Mouse (Mus musculus) stomach, embryonic 14.5 days (tissue): ENCODE results near the gene Btg1. TPM values are rescaled to one million over a fixed set of nuclear protein-coding genes. Genes with fewer than 3 reads are reported as not detected.

Experiments
- ATAC-seq: fragments of 200-750 bp; cut with Nextera tagmentation; 2 replicates; pipeline ENCODE4 v1.8.0; 2017; ENCODE audit warnings: low read depth, moderate TSS enrichment; ENCODE audit not compliant: insufficient number of reproducible peaks, insufficient read depth, low FRiP score
- H3K27ac ChIP-seq: fragments of 300-500 bp; sonication (generic); 2 replicates; pipeline ENCODE4 v1.5.1; 2014; ENCODE audit warnings: mild to moderate bottlenecking, low read length, moderate library complexity, mixed read lengths
- H3K27me3 ChIP-seq: fragments of 300-500 bp; sonication (generic); 2 replicates; pipeline ENCODE4 v1.6.1; 2014; ENCODE audit warnings: low read length, control low read depth, mixed read lengths; ENCODE audit not compliant: control insufficient read depth, insufficient read depth
- H3K36me3 ChIP-seq: fragments of 300-500 bp; sonication (generic); 2 replicates; pipeline ENCODE4 v1.6.1; 2014; ENCODE audit warnings: mild to moderate bottlenecking, control low read depth, low read length, moderate library complexity, mixed read lengths; ENCODE audit not compliant: control insufficient read depth, insufficient read depth
- H3K4me1 ChIP-seq: fragments of 300-500 bp; sonication (generic); 2 replicates; pipeline ENCODE4 v1.6.1; 2014; ENCODE audit warnings: low read length, control low read depth, mixed read lengths; ENCODE audit not compliant: control insufficient read depth, insufficient read depth
- H3K4me2 ChIP-seq: fragments of 300-500 bp; sonication (generic); replicated peaks from 2 replicates; pipeline ENCODE4 v1.6.1; 2014; ENCODE audit warnings: low read depth, low read length, control low read depth
- H3K4me3 ChIP-seq: fragments of 300-500 bp; sonication (generic); 2 replicates; pipeline ENCODE4 v1.5.1; 2014; ENCODE audit warnings: low read depth, low read length, control low read depth
- H3K9ac ChIP-seq: fragments of 300-500 bp; sonication (generic); replicated peaks from 2 replicates; pipeline ENCODE4 v1.6.1; 2014; ENCODE audit warnings: low read depth, mild to moderate bottlenecking, control low read depth, low read length, moderate library complexity, mixed read lengths
- H3K9me3 ChIP-seq: fragments of 300-500 bp; sonication (generic); 2 replicates; pipeline ENCODE4 v1.6.1; 2016; ENCODE audit warnings: low read depth, low read length, control low read depth; ENCODE audit not compliant: control insufficient read depth
- WGBS: fragments of 180-500 bp; shearing (Covaris S2); extraction: QIAGEN DNeasy Blood & Tissue Kit; methylation state at CpG from one replicate; pipeline ENCODE4 v1.1.7; 2014; 5-methylcytosine and 5-hydroxymethylcytosine counted together
- polyA plus RNA-seq: library from polyadenylated mRNA; unstranded; fragments of >200 nt; fragmentation: Nextera tagmentation; extraction: Ambion mirVana; gene quantifications from 2 replicates; pipeline ENCODE4 v1.2.1, GENCODE M21; 2014

The Btg1 gene
- polyA plus RNA-seq, 1 experiment from 2014 or later = 101 TPM

DNA sequence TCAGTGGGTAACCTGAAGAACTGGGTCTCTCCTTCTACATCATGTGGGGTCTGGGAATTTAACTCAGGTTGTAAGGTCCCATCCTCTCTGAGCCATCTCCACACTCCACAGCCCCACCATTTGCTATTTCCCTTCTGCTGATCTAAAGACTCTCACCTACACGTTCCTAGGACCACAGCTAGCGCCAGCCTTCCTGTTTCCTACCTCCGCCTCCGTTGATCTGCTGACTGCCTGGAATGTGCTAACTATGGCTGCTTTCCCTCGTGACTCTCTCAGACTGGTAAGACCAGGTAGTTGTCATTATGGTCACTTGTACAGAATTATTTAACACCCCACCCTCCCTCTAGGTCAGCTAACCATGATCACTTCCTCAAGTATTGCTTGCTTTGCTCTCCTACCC, 13.3 kb downstream of the Btg1 start:
- no peaks in the 10 kb centered on the region for H3K9me3 ChIP-seq
- H3K4me2 ChIP-seq = no peak overlapping the region
- no peak for ATAC-seq
- H3K27me3 ChIP-seq = no peaks in the 10 kb centered on the region
- peaks cover 2% of the 10 kb centered on the region for H3K4me1 ChIP-seq
- H3K36me3 ChIP-seq = peaks cover 10% of the 10 kb centered on the region
- no peak overlapping the region for H3K4me3 ChIP-seq
- H3K9ac ChIP-seq = no peak overlapping the region
- H3K27ac ChIP-seq = no peak overlapping the region
- 68% methylated on average over 5 of the region's 5 CpGs for WGBS

DNA sequence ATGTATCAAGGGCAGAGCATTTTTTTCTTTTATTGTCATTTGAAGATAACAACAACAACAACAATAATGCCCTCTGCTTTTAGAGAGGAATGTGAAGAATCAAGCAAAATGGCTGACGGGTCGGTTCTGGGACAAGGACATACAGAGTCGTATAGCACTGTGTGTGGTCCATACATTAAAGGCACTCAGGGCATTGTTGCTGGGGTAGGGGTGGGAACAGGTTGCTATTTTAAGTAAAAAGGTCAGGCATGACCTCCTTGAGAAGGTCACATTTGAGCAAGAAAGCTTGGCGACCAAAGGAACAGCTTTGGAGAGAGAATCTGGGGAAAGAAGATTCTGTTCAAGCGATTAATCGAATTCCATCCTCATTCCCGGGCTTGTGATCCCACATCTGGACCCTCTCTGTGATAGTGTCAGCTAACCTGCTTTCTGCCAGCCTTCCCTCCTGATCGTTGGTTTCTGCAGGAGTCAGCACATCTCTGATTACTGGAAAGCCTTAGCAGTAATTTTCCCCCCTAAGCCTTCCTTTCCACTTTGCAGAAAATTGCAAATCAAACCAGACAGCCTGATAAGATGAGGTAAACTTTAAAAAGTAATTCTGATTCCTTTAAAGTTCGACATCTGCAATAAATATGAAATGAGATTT, 14.4 kb downstream of the Btg1 start:
- no peak for ATAC-seq
- WGBS = 33% methylated on average over 9 of the region's 9 CpGs
- Histone ChIP-seq H3K36me3 (peaks cover 3% of the 10 kb centered on the region; the same call in 1 of the 2 replicates), H3K9ac (no peak overlapping the region), H3K4me3 (no peak overlapping the region), H3K27ac (no peak overlapping the region), H3K4me1 (peaks cover 8% of the 10 kb centered on the region), H3K9me3 (no peaks in the 10 kb centered on the region), H3K4me2 (no peak overlapping the region), H3K27me3 (no peaks in the 10 kb centered on the region)

DNA sequence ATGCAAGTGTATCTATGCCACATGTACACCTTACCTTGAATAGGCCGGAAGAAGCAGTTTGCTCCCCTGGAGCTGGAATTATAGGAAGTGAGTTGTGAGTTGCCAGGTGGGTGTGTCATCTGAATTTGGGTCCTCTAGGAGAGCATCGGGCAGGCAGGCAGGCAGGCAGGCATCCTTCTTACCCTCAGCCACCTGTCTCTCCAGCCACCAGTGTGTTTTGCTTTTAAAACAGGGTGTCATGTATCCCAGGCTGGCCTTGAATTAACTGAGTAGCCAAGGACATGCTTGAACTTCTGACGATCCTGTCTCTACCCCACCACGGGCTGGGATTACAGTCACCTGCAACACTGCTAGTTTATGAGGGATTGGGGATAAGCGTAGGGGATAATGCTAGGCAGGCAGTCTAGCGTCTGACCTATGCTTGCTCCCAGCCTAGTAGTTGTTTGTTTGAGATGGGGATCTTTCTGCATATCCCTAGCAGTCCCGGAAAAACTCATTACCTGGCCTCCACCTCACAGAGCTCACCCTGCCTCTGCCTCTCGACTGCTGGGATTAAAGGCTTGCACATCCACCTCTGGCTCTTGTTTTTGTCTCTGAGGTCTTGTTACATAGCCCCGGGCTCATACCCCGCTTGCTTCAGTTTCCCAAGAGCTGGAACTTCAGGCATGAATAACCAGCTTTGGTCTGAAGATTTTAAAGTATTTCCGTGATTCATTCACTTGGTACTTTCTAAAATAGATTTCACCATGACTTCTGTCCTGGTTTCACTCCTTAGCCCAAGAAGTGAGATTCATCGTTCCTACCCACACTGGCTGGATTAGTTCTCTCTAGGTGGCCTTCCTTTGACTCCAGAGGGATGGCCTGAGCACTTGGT, 15.7 kb downstream of the Btg1 start:
- Histone ChIP-seq H3K27me3 (no peaks in the 10 kb centered on the region), H3K27ac (0 out of 2 replicates have a peak overlapping the region, but pooled peaks have one; percentile 39), H3K4me1 (peaks cover 8% of the 10 kb centered on the region), H3K9ac (no peak overlapping the region), H3K4me2 (no peak overlapping the region), H3K4me3 (no peak overlapping the region), H3K9me3 (no peaks in the 10 kb centered on the region), H3K36me3 (peaks cover under 1% of the 10 kb centered on the region; the same call in 1 of the 2 replicates)
- no peak for ATAC-seq
- 66% methylated on average over 12 of the region's 12 CpGs for WGBS

DNA sequence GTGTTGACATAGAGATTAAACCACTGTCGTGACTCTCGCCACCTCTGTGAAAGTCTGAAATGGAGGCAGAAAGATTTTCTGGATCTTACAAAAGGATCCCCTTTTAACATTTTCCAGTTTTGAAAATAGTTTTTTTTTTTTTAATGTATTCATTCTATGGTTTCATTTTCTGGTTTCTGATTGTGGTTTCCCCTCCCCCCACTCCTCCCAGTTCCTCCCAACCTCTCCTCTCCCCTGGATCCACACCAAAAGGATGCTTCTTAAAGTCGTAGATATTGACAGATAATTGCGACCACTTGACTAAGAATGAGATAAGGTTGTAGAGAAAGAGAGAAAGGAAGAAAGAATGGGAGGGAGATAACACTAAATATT, 16.3 kb downstream of the Btg1 start:
- H3K27ac ChIP-seq = no peak overlapping the region; the same call in 1 of the 2 replicates
- no peak for ATAC-seq
- H3K4me3 ChIP-seq = no peak overlapping the region
- no peaks in the 10 kb centered on the region for H3K9me3 ChIP-seq
- no peak overlapping the region for H3K9ac ChIP-seq
- H3K4me2 ChIP-seq = no peak overlapping the region
- 62% methylated on average over 4 of the region's 4 CpGs for WGBS
- H3K27me3 ChIP-seq = no peaks in the 10 kb centered on the region
- H3K4me1 ChIP-seq = peaks cover 8% of the 10 kb centered on the region
- H3K36me3 ChIP-seq = no peaks in the 10 kb centered on the region

DNA sequence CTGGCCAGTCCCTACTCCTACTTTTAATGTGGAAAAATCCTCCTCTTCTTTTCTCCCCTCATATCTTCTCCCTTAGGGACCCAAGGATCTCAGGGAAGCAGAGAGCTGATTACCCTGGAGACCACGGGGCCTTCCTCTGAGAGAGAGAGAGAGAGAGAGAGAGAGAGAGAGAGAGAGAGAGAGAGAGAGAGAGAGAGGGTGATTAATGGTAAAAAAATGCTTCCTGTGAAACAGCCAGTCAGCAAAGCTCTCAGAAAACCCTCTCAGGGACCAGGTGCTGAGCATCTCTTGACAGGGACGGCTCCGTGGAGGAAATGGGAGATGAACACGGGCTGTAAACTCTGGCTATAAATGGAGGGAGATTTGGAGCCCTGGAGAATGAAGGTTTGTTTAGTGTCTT, 18.7 kb downstream of the Btg1 start:
- no peak overlapping the region for H3K9ac ChIP-seq
- peak overlapping the region; percentile 68; the same call in 1 of the 2 replicates for H3K27ac ChIP-seq
- no peaks in the 10 kb centered on the region for H3K36me3 ChIP-seq
- H3K4me3 ChIP-seq = no peak overlapping the region
- 22% methylated on average over 4 of the region's 4 CpGs for WGBS
- H3K4me2 ChIP-seq = no peak overlapping the region
- H3K27me3 ChIP-seq = no peaks in the 10 kb centered on the region
- H3K9me3 ChIP-seq = no peaks in the 10 kb centered on the region
- H3K4me1 ChIP-seq = peaks cover 8% of the 10 kb centered on the region
- peak; percentile 53; the same call in 1 of the 2 replicates for ATAC-seq

DNA sequence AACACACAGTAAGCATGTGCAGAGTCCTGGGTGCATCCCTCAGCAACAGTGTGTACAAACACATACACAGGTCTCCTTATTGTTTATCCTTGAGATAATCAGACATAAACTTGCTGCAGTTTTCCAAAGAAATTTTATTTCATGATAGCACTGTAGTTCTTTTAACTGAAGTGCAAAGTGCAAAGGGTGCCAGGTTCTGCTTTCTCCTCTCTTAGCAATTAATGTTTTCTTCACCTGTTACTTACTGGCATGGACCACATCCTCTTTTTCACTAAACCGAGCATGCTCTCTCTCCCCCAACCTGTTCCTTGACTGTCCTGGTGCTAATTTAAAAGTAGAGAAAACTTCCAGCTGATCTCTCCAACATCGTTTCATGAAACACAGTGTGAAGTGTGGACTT, 21.7 kb downstream of the Btg1 start:
- no peak overlapping the region for H3K4me2 ChIP-seq
- WGBS = 82% methylated on average over 2 of the region's 2 CpGs
- no peak overlapping the region for H3K9ac ChIP-seq
- no peaks in the 10 kb centered on the region for H3K27me3 ChIP-seq
- no peak overlapping the region for H3K4me3 ChIP-seq
- no peaks in the 10 kb centered on the region for H3K36me3 ChIP-seq
- peaks cover 8% of the 10 kb centered on the region for H3K4me1 ChIP-seq
- no peaks in the 10 kb centered on the region for H3K9me3 ChIP-seq
- no peak for ATAC-seq
- no peak overlapping the region for H3K27ac ChIP-seq

DNA sequence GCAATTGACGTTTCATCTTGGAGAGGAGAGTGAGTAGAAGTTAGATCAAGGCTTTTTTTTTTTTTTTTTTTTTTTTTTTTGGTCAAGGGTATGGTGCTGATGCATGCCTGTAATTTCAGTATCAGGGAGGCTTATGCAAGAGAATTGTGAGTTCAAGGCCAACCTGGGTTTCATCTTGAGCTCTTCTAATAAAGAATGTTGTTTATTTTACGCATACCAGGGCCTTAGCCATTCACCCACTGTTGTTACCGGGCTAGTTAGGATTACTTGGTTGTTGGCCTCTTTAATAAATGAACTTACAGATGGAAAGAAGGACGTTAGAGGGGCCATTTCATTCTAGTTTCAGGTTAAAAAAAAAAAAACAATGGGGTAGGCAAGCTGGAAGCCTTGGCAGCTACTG, 25.2 kb downstream of the Btg1 start:
- Histone ChIP-seq H3K4me2 (no peak overlapping the region), H3K4me3 (no peak overlapping the region), H3K36me3 (no peaks in the 10 kb centered on the region), H3K9ac (no peak overlapping the region), H3K4me1 (peaks cover 7% of the 10 kb centered on the region; the same call in 1 of the 2 replicates), H3K27ac (no peak overlapping the region), H3K27me3 (no peaks in the 10 kb centered on the region), H3K9me3 (no peaks in the 10 kb centered on the region)
- WGBS = 33% methylated on average over 4 of the region's 4 CpGs
- ATAC-seq = no peak

DNA sequence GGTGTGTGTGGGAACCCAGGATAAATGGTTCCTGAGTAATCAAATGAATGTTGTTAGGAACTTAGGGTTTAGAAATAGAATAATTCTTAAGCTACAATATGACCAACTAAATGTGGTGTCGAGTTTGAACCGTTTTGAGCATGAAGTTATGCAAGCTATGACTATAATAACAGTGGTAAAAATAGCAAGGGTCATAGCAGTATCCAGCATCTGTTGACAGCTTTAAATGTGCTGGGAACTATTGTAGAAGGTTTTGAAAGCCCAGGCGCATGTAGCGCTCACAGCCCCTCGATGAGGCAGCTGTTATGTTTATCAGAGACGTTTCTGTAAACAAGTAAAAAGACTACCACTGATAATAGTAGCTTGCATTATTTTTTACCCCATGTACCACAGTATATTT, 25.9 kb downstream of the Btg1 start:
- Histone ChIP-seq H3K9ac (no peak overlapping the region), H3K4me2 (no peak overlapping the region), H3K27ac (no peak overlapping the region), H3K4me3 (no peak overlapping the region), H3K27me3 (no peaks in the 10 kb centered on the region), H3K4me1 (peaks cover 7% of the 10 kb centered on the region; the same call in 1 of the 2 replicates), H3K9me3 (no peaks in the 10 kb centered on the region), H3K36me3 (no peaks in the 10 kb centered on the region)
- WGBS = 53% methylated on average over 6 of the region's 6 CpGs
- ATAC-seq = no peak
